Mouse (Mus musculus): ENCODE measurements around the gene Pvrig.
"Not testable (repeated sequence)": the region's sequence is repeated elsewhere in the genome, so short reads cannot be mapped to it uniquely, and the experiment has no call there.

The Pvrig gene

GRCm38 (mm10) chr5:138341661-138342060, at the start of gene Pvrig:
Pvrig (plus strand) TSS chr5:138341961.
- no peak for DNase-seq

GRCm38 (mm10) chr5:138294158-138294557, 47.6 kb upstream of the Pvrig start:
- no peak for DNase-seq

- no peak for DNase-seq
These were observed 42.1 kb upstream of the Pvrig start for GRCm38 (mm10) chr5:138299613-138300012.

GRCm38 (mm10) chr5:138312795-138313194, 29.0 kb upstream of the Pvrig start:
- DNase-seq = no peak

GRCm38 (mm10) chr5:138343216-138343615, 1.5 kb downstream of the Pvrig start:
- no peak for DNase-seq

GRCm38 (mm10) chr5:138363208-138363607, 21.4 kb downstream of the Pvrig start:
- DNase-seq = not testable (repeated sequence)

GRCm38 (mm10) chr5:138365347-138365746, 23.6 kb downstream of the Pvrig start:
- not testable (repeated sequence) for DNase-seq

Data from lung, postnatal 14 days (tissue).